Mouse (Mus musculus): ENCODE data around the gene Vgf. TPM values are rescaled to one million over a fixed set of nuclear protein-coding genes. Genes with fewer than 3 reads are reported as not detected.
A peak's percentile ranks its signal among the peaks of the same experiment; 100 is the strongest.

The Vgf gene
- polyA plus RNA-seq, 1 experiment from 2014 or later, result 0.32 TPM

DNA sequence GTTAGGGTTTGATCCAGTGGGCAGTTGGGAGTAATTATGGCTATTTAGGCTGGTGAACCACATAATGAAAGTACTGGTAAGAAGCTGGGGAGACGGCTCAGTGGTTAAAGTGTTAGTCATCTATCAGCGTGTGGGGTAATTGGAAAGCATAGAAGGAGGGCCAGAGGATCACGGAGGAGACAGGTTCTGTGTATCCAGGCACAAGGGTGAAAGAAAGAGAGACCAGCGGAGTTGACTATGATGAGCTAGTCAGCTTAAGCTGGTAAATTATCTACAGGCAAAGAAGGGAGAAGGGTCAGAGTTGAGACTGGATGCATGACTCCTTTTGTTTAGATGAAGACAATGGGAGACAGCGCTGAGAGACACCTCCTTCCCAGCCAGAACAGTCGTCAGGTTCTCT is 24.9 kb downstream of the Vgf start:
- Histone ChIP-seq H3K36me3 (ENCODE audit: control insufficient read depth, insufficient read depth, low read length) (no peaks in the 10 kb centered on the region), H3K27ac (ENCODE audit: low read depth, low read length) (no peak overlapping the region), H3K4me1 (replicated peaks; ENCODE audit: control insufficient read depth, insufficient read depth, low read length) (peaks cover 3% of the 10 kb centered on the region; the same call in 1 of the 2 replicates), H3K9me3 (ENCODE audit: control insufficient read depth, low read length) (no peaks in the 10 kb centered on the region), H3K9ac (ENCODE audit: low read length) (no peak overlapping the region), H3K27me3 (ENCODE audit: control insufficient read depth, insufficient read depth, low read length) (no peaks in the 10 kb centered on the region), H3K4me3 (ENCODE audit: low read depth, low read length) (no peak overlapping the region), H3K4me2 (ENCODE audit: low read depth, low read length, severe bottlenecking) (no peak overlapping the region)
- DNase-seq (ENCODE audit: low spot score) (no peak), ATAC-seq (replicated peaks; ENCODE audit: low FRiP score) (no peak)
- WGBS, result 65% methylated on average over 6 of the region's 6 CpGs

- no peak overlapping the region for H3K9ac ChIP-seq (ENCODE audit: low read length)
- ATAC-seq (replicated peaks; ENCODE audit: low FRiP score) (no peak), DNase-seq (ENCODE audit: low spot score) (no peak)
- H3K4me1 ChIP-seq (replicated peaks; ENCODE audit: control insufficient read depth, insufficient read depth, low read length), result no peaks in the 10 kb centered on the region
- no peaks in the 10 kb centered on the region for H3K27me3 ChIP-seq (ENCODE audit: control insufficient read depth, insufficient read depth, low read length)
- H3K36me3 ChIP-seq (ENCODE audit: control insufficient read depth, insufficient read depth, low read length), result no peaks in the 10 kb centered on the region
- 91% methylated on average over 5 of the region's 5 CpGs for WGBS
- H3K4me3 ChIP-seq (ENCODE audit: low read depth, low read length), result no peak overlapping the region
- no peak overlapping the region for H3K4me2 ChIP-seq (ENCODE audit: low read depth, low read length, severe bottlenecking)
- no peak overlapping the region for H3K27ac ChIP-seq (ENCODE audit: low read depth, low read length)
- H3K9me3 ChIP-seq (ENCODE audit: control insufficient read depth, low read length), result no peaks in the 10 kb centered on the region
Observed at GRCm38 (mm10) chr5:137051914-137052505, 25.8 kb downstream of the Vgf start.

DNA sequence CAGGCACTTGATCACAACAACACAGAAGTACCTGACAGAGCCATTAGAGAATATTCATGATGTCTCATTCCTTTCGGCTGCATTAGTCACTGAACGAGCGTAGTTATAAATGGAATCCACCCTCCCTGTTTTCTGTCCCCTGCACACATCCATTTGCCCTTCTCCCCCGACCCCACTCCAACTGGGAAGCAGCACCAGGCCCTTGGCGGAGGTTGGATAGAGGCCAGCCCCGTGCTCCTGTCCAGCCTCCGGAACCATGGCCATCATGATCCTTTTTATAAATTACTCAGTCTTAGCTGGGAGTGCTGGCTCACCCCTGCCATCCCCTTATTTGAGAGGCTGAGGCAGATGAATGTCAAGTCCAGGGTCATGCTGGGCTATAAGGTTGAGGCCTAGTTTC is 28.1 kb downstream of the Vgf start:
- Histone ChIP-seq H3K4me3 (ENCODE audit: low read depth, low read length) (no peak overlapping the region), H3K27me3 (ENCODE audit: control insufficient read depth, insufficient read depth, low read length) (no peaks in the 10 kb centered on the region), H3K4me1 (replicated peaks; ENCODE audit: control insufficient read depth, insufficient read depth, low read length) (no peaks in the 10 kb centered on the region), H3K4me2 (ENCODE audit: low read depth, low read length, severe bottlenecking) (no peak overlapping the region), H3K36me3 (ENCODE audit: control insufficient read depth, insufficient read depth, low read length) (no peaks in the 10 kb centered on the region), H3K9ac (ENCODE audit: low read length) (no peak overlapping the region), H3K9me3 (ENCODE audit: control insufficient read depth, low read length) (no peaks in the 10 kb centered on the region), H3K27ac (ENCODE audit: low read depth, low read length) (no peak overlapping the region)
- WGBS, result 90% methylated on average over 7 of the region's 7 CpGs
- DNase-seq (ENCODE audit: low spot score), result no peak
- ATAC-seq (replicated peaks; ENCODE audit: low FRiP score), result no peak

DNA sequence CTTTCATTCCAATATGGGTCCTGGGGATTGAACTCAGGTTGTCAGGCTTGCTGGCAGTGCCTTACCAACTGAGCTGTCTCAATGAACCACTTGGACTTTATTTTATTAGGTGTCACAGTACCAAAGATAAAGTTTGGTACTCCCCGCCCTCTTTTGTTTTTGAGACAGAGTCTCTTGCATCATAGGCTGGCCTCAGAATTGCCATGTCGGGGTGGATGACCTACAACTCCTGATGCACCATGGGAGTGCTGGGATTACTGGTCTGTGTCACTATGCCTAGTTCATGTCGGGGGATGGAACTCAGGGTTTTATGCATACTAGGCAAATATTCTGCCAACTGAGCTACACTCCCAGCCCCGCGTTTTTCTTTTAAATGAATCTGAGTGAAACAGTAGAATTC is 28.7 kb downstream of the Vgf start:
- ATAC-seq (replicated peaks; ENCODE audit: low FRiP score) (no peak), DNase-seq (ENCODE audit: low spot score) (no peak)
- H3K9ac ChIP-seq (ENCODE audit: low read length), result no peak overlapping the region
- H3K27ac ChIP-seq (ENCODE audit: low read depth, low read length), result no peak overlapping the region
- no peaks in the 10 kb centered on the region for H3K27me3 ChIP-seq (ENCODE audit: control insufficient read depth, insufficient read depth, low read length)
- no peaks in the 10 kb centered on the region for H3K9me3 ChIP-seq (ENCODE audit: control insufficient read depth, low read length)
- 92% methylated on average over 5 of the region's 5 CpGs for WGBS
- H3K36me3 ChIP-seq (ENCODE audit: control insufficient read depth, insufficient read depth, low read length), result no peaks in the 10 kb centered on the region
- H3K4me3 ChIP-seq (ENCODE audit: low read depth, low read length), result no peak overlapping the region
- H3K4me1 ChIP-seq (replicated peaks; ENCODE audit: control insufficient read depth, insufficient read depth, low read length), result no peaks in the 10 kb centered on the region
- H3K4me2 ChIP-seq (ENCODE audit: low read depth, low read length, severe bottlenecking), result no peak overlapping the region

- no peaks in the 10 kb centered on the region for H3K27me3 ChIP-seq (ENCODE audit: control insufficient read depth, insufficient read depth, low read length)
- H3K9ac ChIP-seq (ENCODE audit: low read length), result no peak overlapping the region
- H3K4me2 ChIP-seq (ENCODE audit: low read depth, low read length, severe bottlenecking), result no peak overlapping the region
- no peak overlapping the region for H3K4me3 ChIP-seq (ENCODE audit: low read depth, low read length)
- H3K27ac ChIP-seq (ENCODE audit: low read depth, low read length), result no peak overlapping the region
- no peaks in the 10 kb centered on the region for H3K9me3 ChIP-seq (ENCODE audit: control insufficient read depth, low read length)
- peak; percentile 62 for DNase-seq (ENCODE audit: low spot score)
- 31% methylated on average over 10 of the region's 12 CpGs for WGBS
- ATAC-seq (replicated peaks; ENCODE audit: low FRiP score), result no peak
- H3K4me1 ChIP-seq (replicated peaks; ENCODE audit: control insufficient read depth, insufficient read depth, low read length), result no peaks in the 10 kb centered on the region
- H3K36me3 ChIP-seq (ENCODE audit: control insufficient read depth, insufficient read depth, low read length), result no peaks in the 10 kb centered on the region
Observed at GRCm38 (mm10) chr5:137061809-137062481, 35.8 kb downstream of the Vgf start.

GRCm38 (mm10) chr5:137062601-137063000 is 36.4 kb downstream of the Vgf start:
- Histone ChIP-seq H3K4me2 (ENCODE audit: low read depth, low read length, severe bottlenecking) (no peak overlapping the region), H3K4me3 (ENCODE audit: low read depth, low read length) (no peak overlapping the region), H3K9ac (ENCODE audit: low read length) (no peak overlapping the region), H3K9me3 (ENCODE audit: control insufficient read depth, low read length) (no peaks in the 10 kb centered on the region), H3K36me3 (ENCODE audit: control insufficient read depth, insufficient read depth, low read length) (no peaks in the 10 kb centered on the region), H3K27me3 (ENCODE audit: control insufficient read depth, insufficient read depth, low read length) (no peaks in the 10 kb centered on the region), H3K4me1 (replicated peaks; ENCODE audit: control insufficient read depth, insufficient read depth, low read length) (no peaks in the 10 kb centered on the region), H3K27ac (ENCODE audit: low read depth, low read length) (no peak overlapping the region)
- WGBS, result 84% methylated on average over 5 of the region's 5 CpGs
- ATAC-seq (replicated peaks; ENCODE audit: low FRiP score) (no peak), DNase-seq (ENCODE audit: low spot score) (no peak)

DNA sequence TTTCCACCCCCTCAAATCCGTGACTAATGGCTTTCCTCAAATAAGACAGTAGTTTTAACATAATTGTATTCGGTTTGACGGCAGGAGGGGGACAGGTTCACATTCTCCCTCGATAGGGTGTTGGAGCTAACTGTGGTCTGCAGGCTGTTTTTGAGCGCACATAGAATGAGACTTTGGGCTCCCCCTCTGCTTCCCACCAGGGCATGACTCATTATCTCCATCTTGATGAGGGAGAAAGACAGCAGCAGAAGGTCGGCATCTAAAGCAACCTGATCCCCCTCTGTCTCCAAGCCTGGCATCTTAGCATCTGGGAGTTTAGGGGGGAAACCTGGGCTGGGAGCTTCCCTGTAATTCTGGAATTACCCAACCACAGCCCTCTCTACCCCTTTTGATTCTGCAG is 39.3 kb downstream of the Vgf start:
- no peak for ATAC-seq (replicated peaks; ENCODE audit: low FRiP score)
- Histone ChIP-seq H3K27ac (ENCODE audit: low read depth, low read length) (no peak overlapping the region), H3K9me3 (ENCODE audit: control insufficient read depth, low read length) (no peaks in the 10 kb centered on the region), H3K9ac (ENCODE audit: low read length) (no peak overlapping the region), H3K36me3 (ENCODE audit: control insufficient read depth, insufficient read depth, low read length) (no peaks in the 10 kb centered on the region), H3K4me2 (ENCODE audit: low read depth, low read length, severe bottlenecking) (no peak overlapping the region), H3K4me1 (replicated peaks; ENCODE audit: control insufficient read depth, insufficient read depth, low read length) (no peaks in the 10 kb centered on the region), H3K27me3 (ENCODE audit: control insufficient read depth, insufficient read depth, low read length) (no peaks in the 10 kb centered on the region), H3K4me3 (ENCODE audit: low read depth, low read length) (no peak overlapping the region)
- WGBS, result 68% methylated on average over 6 of the region's 6 CpGs
- DNase-seq (ENCODE audit: low spot score), result no peak

DNA sequence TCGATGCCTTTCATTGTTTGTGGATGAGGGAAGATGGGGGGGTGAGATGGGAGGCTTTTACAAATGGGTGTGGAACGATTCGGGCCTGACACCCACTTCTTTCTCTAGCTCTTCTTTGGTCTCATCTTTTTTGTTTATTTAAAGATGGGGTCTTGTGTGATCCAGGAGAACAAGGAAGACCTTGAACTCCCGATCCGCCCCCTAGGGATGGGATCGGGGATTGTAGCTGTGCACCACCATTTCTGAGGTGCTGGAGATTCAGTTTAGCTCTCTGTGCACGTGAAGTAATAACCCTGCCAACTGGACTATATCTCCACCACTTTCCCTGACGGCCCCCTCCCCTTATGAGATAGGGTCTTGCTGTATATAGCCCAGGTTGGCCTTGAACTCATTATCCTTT is 39.7 kb downstream of the Vgf start:
- Histone ChIP-seq H3K4me3 (ENCODE audit: low read depth, low read length) (no peak overlapping the region), H3K4me2 (ENCODE audit: low read depth, low read length, severe bottlenecking) (no peak overlapping the region), H3K9me3 (ENCODE audit: control insufficient read depth, low read length) (no peaks in the 10 kb centered on the region), H3K27ac (ENCODE audit: low read depth, low read length) (no peak overlapping the region), H3K4me1 (replicated peaks; ENCODE audit: control insufficient read depth, insufficient read depth, low read length) (no peaks in the 10 kb centered on the region), H3K27me3 (ENCODE audit: control insufficient read depth, insufficient read depth, low read length) (no peaks in the 10 kb centered on the region), H3K36me3 (ENCODE audit: control insufficient read depth, insufficient read depth, low read length) (no peaks in the 10 kb centered on the region), H3K9ac (ENCODE audit: low read length) (no peak overlapping the region)
- DNase-seq (ENCODE audit: low spot score) (no peak), ATAC-seq (replicated peaks; ENCODE audit: low FRiP score) (no peak)
- WGBS, result 81% methylated on average over 8 of the region's 8 CpGs

- Histone ChIP-seq H3K27me3 (ENCODE audit: control insufficient read depth, insufficient read depth, low read length) (no peaks in the 10 kb centered on the region), H3K27ac (ENCODE audit: low read depth, low read length) (no peak overlapping the region), H3K4me1 (replicated peaks; ENCODE audit: control insufficient read depth, insufficient read depth, low read length) (no peaks in the 10 kb centered on the region; the same call in 1 of the 2 replicates), H3K9ac (ENCODE audit: low read length) (no peak overlapping the region), H3K9me3 (ENCODE audit: control insufficient read depth, low read length) (no peaks in the 10 kb centered on the region), H3K4me3 (ENCODE audit: low read depth, low read length) (no peak overlapping the region), H3K36me3 (ENCODE audit: control insufficient read depth, insufficient read depth, low read length) (no peaks in the 10 kb centered on the region), H3K4me2 (ENCODE audit: low read depth, low read length, severe bottlenecking) (no peak overlapping the region)
- WGBS, result 64% methylated on average over 4 of the region's 4 CpGs
- DNase-seq (ENCODE audit: low spot score) (no peak), ATAC-seq (replicated peaks; ENCODE audit: low FRiP score) (no peak)
Observed at GRCm38 (mm10) chr5:137068711-137069110, 42.5 kb downstream of the Vgf start.

All from forebrain, embryonic 11.5 days (tissue).